Mouse (Mus musculus): ENCODE measurements around the gene Bod1l.

Bod1l gene

GRCm38 (mm10) chr5:41757338-41757737 is 86.8 kb downstream of the Bod1l start:
- DNase-seq: no peak

- DNase-seq: no peak
Observed at GRCm38 (mm10) chr5:41756396-41756795, 87.7 kb downstream of the Bod1l start.

- DNase-seq: no peak
Observed at GRCm38 (mm10) chr5:41755373-41755960, 88.6 kb downstream of the Bod1l start.

DNA sequence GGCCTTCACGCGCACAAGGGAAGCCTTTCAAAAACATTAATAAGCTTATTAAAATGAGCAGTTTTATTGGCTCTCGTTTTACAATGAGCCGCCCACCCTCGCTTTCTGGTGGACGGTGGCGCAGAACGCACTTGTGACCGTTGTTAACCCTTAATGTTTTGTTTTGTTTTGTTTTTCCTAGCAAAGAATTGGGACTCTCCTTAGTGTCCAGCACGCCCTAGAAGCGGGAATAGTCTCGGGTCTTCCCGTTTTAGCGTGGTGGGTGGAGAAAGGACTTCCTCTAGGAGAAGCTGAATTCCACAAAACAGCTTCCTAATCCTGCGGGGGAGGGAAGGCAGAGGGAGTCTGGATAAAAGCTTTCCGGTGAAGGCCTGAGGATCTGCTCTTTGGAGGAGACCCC is 89.3 kb downstream of the Bod1l start:
- DNase-seq: no peak

DNA sequence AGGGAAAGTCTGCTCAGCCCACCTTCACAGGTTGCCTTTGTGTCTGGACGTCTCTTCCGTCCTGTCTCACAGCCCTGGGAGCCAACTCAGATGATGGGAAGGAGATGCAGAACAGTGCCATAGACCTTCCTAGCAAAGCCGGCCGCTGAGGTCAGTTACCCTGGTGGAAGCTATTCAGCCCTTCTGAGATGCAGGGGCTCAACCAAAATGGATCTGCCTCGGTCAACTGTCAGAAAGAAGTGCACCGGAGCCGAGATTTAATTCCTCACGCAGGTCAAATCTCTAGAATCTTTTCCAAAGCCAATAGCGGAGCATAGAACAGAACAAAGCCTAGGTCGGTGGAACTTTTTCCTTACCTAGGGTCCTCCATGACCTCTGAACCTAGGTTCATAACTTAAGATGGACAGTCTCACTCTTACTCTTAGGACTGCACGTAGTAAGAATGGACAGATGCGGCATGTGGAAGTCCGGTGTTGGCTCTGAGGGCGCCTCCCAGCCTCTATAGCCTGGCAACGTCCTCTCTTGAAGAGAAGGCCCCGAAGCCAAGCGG is 89.8 kb downstream of the Bod1l start:
- DNase-seq: no peak

DNA sequence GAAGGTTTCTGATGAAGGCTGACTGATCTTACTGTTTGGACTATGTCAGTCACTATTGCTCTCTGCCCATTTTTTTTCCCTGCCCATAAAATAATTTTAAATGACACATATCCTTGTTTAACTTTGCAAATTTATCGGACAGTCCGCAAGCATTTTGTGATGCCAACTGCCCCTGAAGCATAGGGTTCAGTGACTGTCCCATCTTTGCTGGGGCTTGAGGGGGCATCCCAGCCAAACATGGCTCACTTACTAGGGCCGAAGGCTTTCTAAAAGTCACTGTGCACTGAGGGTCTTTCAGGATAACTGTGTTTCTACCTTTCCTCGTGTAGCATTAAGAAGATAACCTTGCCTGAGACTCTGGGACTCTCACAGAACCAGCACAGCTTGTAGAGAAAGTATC is 91.4 kb downstream of the Bod1l start:
- DNase-seq: no peak

DNA sequence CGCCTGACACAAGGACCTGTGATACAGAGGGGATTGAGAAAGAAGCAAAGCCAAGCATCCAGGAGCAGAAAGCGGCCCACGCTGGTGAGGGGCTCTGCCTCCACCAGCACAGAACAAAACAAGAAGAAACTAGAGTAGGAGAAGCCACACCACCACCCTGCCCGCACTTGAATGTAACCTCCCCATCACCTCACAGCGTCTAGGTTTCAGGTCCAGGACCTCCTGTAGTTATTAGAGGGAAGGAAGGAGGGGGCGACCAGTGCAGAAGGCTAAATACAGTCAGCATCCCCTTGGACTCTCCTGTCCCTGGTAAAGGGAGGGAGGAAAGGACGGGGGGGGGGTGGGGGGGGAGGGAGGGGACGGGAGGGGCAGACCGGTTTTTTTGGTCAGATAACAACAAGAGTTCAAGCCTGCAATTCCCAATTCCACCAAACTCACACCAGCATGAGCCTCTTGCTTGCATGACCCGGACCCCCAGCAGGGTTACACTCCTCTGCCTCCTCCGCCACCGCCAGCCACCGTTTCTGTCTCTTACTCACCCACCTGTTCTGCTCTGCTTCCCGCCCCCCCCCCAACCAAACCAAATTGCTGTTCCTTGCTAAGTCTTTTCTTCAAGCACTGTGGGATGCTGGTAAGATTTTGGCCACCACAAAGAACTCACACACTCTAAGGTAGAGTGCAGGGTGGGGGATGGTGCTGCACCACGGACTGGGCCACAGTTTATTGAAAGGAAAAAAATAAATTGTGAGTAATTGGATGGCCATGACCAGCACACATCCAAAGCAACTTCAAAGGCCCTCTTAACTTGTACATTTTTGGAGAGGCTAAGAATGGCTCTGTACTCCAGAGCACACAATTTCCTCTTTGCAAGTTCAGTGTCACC is 99.0 kb downstream of the Bod1l start:
- DNase-seq: no peak

GRCm38 (mm10) chr5:41744234-41744633 is 99.9 kb downstream of the Bod1l start:
- no peak for DNase-seq

- no peak for DNase-seq
Observed at GRCm38 (mm10) chr5:41738817-41739216, 105.3 kb downstream of the Bod1l start.

All from liver (tissue).